Mouse (Mus musculus): ENCODE measurements around the gene Ovol2.
A peak's percentile ranks its signal among the peaks of the same experiment; 100 is the strongest.

The Ovol2 gene

GRCm38 (mm10) chr2:144268446-144269305 is 63.3 kb downstream of the Ovol2 start:
- no peak for DNase-seq (ENCODE audit: low read depth, low spot score)

- peak; percentile 79 for DNase-seq (ENCODE audit: low read depth, low spot score)
Measured at GRCm38 (mm10) chr2:144267731-144268015, 64.3 kb downstream of the Ovol2 start.

GRCm38 (mm10) chr2:144267004-144267730 is 64.8 kb downstream of the Ovol2 start:
- DNase-seq (ENCODE audit: low read depth, low spot score) = no peak

- peak; percentile 20 for DNase-seq (ENCODE audit: low read depth, low spot score)
Measured at GRCm38 (mm10) chr2:144265916-144266683, 65.8 kb downstream of the Ovol2 start.

- DNase-seq (ENCODE audit: low read depth, low spot score) = no peak
Measured at GRCm38 (mm10) chr2:144265120-144265488, 66.8 kb downstream of the Ovol2 start.

- DNase-seq (ENCODE audit: low read depth, low spot score) = peak; percentile 38
Measured at GRCm38 (mm10) chr2:144264398-144265119, 67.4 kb downstream of the Ovol2 start.

- DNase-seq (ENCODE audit: low read depth, low spot score) = no peak
Measured at GRCm38 (mm10) chr2:144262837-144263236, 69.1 kb downstream of the Ovol2 start.

Measured in CD4-positive helper T cell, adult 2 months (primary cell).